Mouse (Mus musculus) liver, embryonic 14.5 days (tissue): ENCODE data around the gene Btla. TPM values are rescaled to one million over a fixed set of nuclear protein-coding genes. Genes with fewer than 3 reads are reported as not detected.

Experiments
- ATAC-seq: fragments of 200-750 bp; cut with Nextera tagmentation; 2 replicates; pipeline ENCODE4 v1.8.0; 2017; ENCODE audit warnings: moderate number of reproducible peaks, mild to moderate bottlenecking, moderate library complexity; ENCODE audit not compliant: insufficient read depth
- DNase-seq, 3 experiments: peaks; one replicate each; pipeline ENCODE4 v3.0.0-alpha.2; 2012 to 2013; ENCODE audit warnings: low read depth in 3 of 3, low spot score in 3 of 3
- H3K27ac ChIP-seq: fragments of 300-500 bp; sonication (generic); 2 replicates; pipeline ENCODE4 v1.5.1; 2014; ENCODE audit warnings: moderate library complexity, mild to moderate bottlenecking, control low read depth, inconsistent platforms
- H3K27me3 ChIP-seq: fragments of 300-500 bp; sonication (generic); 2 replicates; pipeline ENCODE4 v1.6.1; 2014; ENCODE audit warnings: mild to moderate bottlenecking, low read length, moderate library complexity; ENCODE audit not compliant: control insufficient read depth, insufficient read depth
- H3K36me3 ChIP-seq: fragments of 300-500 bp; sonication (generic); replicated peaks from 2 replicates; pipeline ENCODE4 v1.6.1; 2014; ENCODE audit warnings: low read depth; ENCODE audit not compliant: control insufficient read depth, insufficient read depth
- H3K4me1 ChIP-seq, 2 experiments: fragments of 200-500 bp in 1 of 2; fragments of 300-500 bp in 1 of 2; sonication (generic) in 1 of 2; replicated peaks; 2 replicates each; pipeline ENCODE4 v1.6.1; 2012 to 2014; ENCODE audit warnings: antibody characterized with exemption in 1 of 2, inconsistent platforms in 1 of 2, low read length in 1 of 2; ENCODE audit not compliant: control insufficient read depth in 2 of 2, insufficient read depth in 2 of 2
- H3K4me2 ChIP-seq: fragments of 300-500 bp; sonication (generic); 2 replicates; pipeline ENCODE4 v1.6.1; 2014; ENCODE audit warnings: low read depth, mild to moderate bottlenecking, control low read depth, moderate library complexity
- H3K4me3 ChIP-seq, 2 experiments: fragments of 200-500 bp in 1 of 2; fragments of 300-500 bp in 1 of 2; sonication (generic) in 1 of 2; 2 replicates each; pipeline ENCODE4 v1.5.1; 2012 to 2014; ENCODE audit warnings: low read depth in 2 of 2, low read length in 2 of 2, mild to moderate bottlenecking in 2 of 2, control low read depth in 1 of 2, inconsistent platforms in 1 of 2, moderate library complexity in 1 of 2; ENCODE audit not compliant: insufficient read depth in 1 of 2
- H3K9ac ChIP-seq: fragments of 300-500 bp; sonication (generic); replicated peaks from 2 replicates; pipeline ENCODE4 v1.6.1; 2014; ENCODE audit warnings: mild to moderate bottlenecking, control low read depth, moderate library complexity
- H3K9me3 ChIP-seq: fragments of 300-500 bp; sonication (generic); 2 replicates; pipeline ENCODE4 v1.6.1; 2016; ENCODE audit warnings: low read length, mixed read lengths; ENCODE audit not compliant: control insufficient read depth
- CTCF ChIP-seq: IDR thresholded peaks from 2 replicates; pipeline ENCODE4 v1.5.1; 2016; ENCODE audit warnings: antibody characterized with exemption, low read depth, control low read depth
- EP300 ChIP-seq: IDR thresholded peaks from 2 replicates; pipeline ENCODE4 v1.6.1; 2016; ENCODE audit warnings: antibody characterized with exemption, low read depth
- WGBS: fragments of 180-500 bp; shearing (Covaris S2); extraction: QIAGEN DNeasy Blood & Tissue Kit; methylation state at CpG from one replicate; pipeline ENCODE4 v1.1.7; 2014; ENCODE audit not compliant: insufficient replicate concordance; 5-methylcytosine and 5-hydroxymethylcytosine counted together
- polyA plus RNA-seq, 2 experiments: library from polyadenylated mRNA; depleted of rRNA in 1 of 2; stranded (reverse) in 1 of 2; unstranded in 1 of 2; fragments of >200 nt; fragmentation: Nextera tagmentation in 1 of 2; extraction: Ambion mirVana in 1 of 2; gene quantifications; 2 replicates each; pipeline versions ENCODE4 v1.2.1 to v1.2.3; 2012 to 2014

Btla gene
- polyA plus RNA-seq, 2 experiments, result 0.32 to 0.42 TPM

DNA sequence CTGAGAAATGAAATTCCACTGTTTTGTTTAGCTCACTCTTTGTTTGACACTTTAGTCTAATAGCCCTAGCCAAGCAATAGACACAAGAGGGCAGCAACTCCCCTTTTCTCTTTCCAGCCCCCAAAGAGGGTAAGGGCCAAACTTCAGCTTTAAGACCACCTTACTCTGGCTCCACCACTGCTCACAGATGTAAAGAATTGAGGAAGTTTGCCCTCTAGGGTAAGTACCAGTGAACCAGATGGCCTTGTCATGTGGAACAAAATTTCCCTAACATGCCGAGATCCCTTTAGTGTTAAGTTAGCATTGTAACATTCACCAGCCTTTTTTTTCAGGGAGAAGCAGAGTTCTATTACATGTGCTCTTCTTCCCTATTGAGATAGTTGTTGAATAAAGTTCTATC lies 59.0 kb downstream of the Btla start:
- Histone ChIP-seq H3K9ac (no peak overlapping the region), H3K4me2 (no peak overlapping the region), H3K36me3 (no peaks in the 10 kb centered on the region), H3K4me3 (no peak overlapping the region), H3K27me3 (no peaks in the 10 kb centered on the region), H3K27ac (no peak overlapping the region), H3K4me1 (no peaks in the 10 kb centered on the region), H3K9me3 (no peaks in the 10 kb centered on the region)
- DNase-seq (no peak), ATAC-seq (no peak)
- WGBS, result 50% methylated on average over 1 of the region's 1 CpGs
- no peak for TF ChIP-seq CTCF
- no peak for TF ChIP-seq EP300

DNA sequence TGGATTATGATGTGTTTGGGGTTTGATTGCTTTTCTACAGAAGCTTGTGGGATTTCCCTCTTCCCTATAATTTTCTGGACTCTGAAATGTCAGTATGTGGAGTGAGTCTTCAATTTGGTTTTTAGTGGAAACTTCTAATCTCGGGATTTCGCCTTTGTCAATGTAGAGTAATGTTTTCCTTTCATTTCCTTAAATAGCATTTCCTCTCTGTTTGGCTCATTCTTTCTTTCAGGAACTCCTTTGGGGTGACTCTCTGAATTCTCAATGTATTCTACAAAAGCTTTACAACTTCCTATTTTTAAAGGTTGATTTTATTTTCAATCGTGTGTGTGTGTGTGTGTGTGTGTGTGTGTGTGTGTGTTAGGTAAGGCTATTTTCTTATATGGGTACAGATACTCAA lies 73.7 kb downstream of the Btla start:
- DNase-seq, result no peak
- H3K27ac ChIP-seq, result no peak overlapping the region

More for the DNA sequence above, 73.7 kb downstream of the Btla start:
- Histone ChIP-seq H3K36me3 (no peaks in the 10 kb centered on the region), H3K9me3 (no peaks in the 10 kb centered on the region), H3K27me3 (no peaks in the 10 kb centered on the region), H3K4me3 (no peak overlapping the region), H3K9ac (no peak overlapping the region), H3K4me1 (no peaks in the 10 kb centered on the region), H3K4me2 (no peak overlapping the region)
- no peak for TF ChIP-seq CTCF
- TF ChIP-seq EP300, result no peak
- no peak for ATAC-seq
- WGBS, result 22% methylated on average over 3 of the region's 3 CpGs

Other genes starting within 250 kb of the Btla start
- gene Ccdc80, start 130.9 kb upstream of the Btla start, polyA plus RNA-seq (2012; rRNA removed), result 2.6 and 3.7 TPM in 2 replicates
- gene Ccdc80, start 130.9 kb upstream of the Btla start, polyA plus RNA-seq (2014; fragmentation: Nextera tagmentation; extraction: Ambion mirVana), result 6.8 and 7.2 TPM in 2 replicates
- gene Slc35a5, start 65.6 kb upstream of the Btla start, polyA plus RNA-seq (2012; rRNA removed), result 2.2 and 2.5 TPM in 2 replicates
- gene Slc35a5, start 65.6 kb upstream of the Btla start, polyA plus RNA-seq (2014; fragmentation: Nextera tagmentation; extraction: Ambion mirVana), result 4.2 and 5.5 TPM in 2 replicates
- 5.2 and 11.2 TPM in 2 replicates for gene Atg3, start 65.5 kb upstream of the Btla start, polyA plus RNA-seq (2012; rRNA removed)
- gene Atg3, start 65.5 kb upstream of the Btla start, polyA plus RNA-seq (2014; fragmentation: Nextera tagmentation; extraction: Ambion mirVana), result 18.1 TPM in 2 replicates
- 0.39 and 1.9 TPM in 2 replicates for gene Cd200, start 184.7 kb downstream of the Btla start, polyA plus RNA-seq (2012; rRNA removed)
- 0.42 and 0.57 TPM in 2 replicates for gene Cd200, start 184.7 kb downstream of the Btla start, polyA plus RNA-seq (2014; fragmentation: Nextera tagmentation; extraction: Ambion mirVana)